Mouse (Mus musculus) c-Kit-positive CD71-positive TER-119-negative erythroid progenitor cells, embryonic 14.5 days (primary cell): Measurements from ENCODE around the gene Arhgef10l.

Experiments used
- DNase-seq: peaks from one replicate; pipeline ENCODE4 v3.0.0-alpha.2; 2013; ENCODE audit warnings: low read depth

The Arhgef10l gene

DNA sequence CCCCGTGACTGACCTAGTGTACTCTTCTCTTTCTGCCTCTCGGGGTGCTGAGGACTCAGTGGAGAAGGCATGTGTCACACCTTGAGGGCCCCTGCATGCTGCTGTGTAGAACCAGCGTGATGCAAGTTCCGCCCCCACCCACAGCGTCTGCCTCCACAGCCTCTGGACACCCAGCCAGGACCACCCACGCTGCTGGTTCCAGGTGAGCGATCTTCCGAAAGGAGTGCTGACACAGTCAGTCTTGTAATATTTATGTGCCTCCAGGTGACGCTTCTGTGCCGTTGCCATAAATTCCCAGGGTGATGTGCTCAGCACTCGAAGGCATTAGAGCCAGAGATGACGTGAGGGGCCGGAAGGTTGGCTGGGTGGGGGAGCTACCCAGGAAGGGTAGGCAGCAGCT, 140.9 kb downstream of the Arhgef10l start:
- no peak for DNase-seq

DNA sequence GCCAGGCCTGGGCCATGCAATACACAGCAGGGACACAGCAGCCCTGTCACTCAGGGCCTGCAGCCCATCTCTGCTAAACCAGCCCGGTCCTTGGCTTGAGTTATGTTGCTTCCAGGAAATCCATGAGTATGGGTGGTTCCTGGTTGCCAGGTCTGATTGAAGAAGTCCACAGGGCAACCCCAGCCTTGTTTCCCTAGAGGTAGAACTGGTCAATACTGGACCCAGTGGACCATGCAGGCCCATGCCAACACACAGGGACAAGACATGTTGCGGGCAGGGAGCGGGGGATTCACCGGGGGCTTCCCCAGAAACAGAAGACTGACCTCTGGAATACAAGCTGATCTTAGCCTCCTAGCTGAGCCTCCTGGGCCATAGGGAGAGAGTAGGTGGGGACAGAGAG, 142.9 kb downstream of the Arhgef10l start:
- no peak for DNase-seq

DNA sequence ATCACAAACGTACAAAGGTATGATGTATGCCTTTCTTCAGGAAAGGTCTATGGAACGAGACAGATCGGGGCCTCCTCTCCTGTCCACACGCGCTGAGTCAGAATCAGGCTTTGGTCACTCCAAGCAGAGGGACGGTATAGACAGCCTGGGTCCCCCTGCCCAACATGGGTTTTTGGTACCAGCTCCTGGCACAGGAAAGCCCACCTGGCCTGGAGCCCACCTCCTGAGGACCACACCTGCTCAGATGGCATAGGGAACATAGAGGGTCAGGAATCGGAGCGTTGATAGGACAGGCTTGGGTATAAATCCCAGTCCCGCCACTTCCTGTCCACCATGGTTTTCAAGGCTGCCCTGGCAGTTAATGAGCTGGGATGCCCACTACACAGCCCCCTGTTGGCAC, 145.1 kb downstream of the Arhgef10l start:
- no peak for DNase-seq

DNA sequence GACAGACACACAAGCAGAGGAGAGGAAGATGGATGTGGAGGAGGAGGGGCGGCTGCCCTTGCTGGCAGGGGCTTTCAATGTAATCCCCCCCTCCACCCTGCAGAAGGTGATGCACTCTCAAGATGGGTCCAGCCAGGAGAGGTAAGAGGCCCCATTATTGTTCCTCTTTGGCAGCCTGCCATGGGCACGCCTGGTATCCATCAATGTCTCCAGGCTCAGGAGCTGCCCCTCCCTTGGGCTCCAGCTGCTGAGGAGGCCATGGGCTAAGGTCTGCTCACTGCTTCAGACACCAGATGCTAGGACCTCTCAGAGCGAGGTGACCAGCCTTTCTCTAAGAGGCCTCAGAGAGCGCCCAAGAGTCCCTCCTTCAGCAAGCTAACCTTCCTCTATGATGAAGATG, 152.0 kb downstream of the Arhgef10l start:
- no peak for DNase-seq

DNA sequence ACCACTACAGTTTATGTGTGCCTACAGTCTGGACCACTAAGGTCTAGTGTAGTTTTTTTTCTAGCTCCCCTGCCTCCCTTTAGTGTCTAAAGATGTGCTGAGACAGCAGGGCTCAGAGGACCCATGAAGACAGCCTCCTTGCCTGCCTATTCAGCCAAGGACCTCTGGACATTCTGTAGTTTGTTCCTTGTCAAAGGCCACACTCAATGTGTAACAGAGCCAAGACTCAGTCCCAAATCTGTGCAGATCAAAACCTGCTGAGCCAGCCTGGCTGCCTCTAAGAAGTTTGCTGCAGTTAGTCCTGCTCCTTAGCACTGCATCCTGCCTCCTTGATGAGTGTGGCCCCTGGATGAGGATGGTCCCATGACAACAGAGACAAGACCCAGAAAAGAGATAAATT, 156.0 kb downstream of the Arhgef10l start:
- no peak for DNase-seq

DNA sequence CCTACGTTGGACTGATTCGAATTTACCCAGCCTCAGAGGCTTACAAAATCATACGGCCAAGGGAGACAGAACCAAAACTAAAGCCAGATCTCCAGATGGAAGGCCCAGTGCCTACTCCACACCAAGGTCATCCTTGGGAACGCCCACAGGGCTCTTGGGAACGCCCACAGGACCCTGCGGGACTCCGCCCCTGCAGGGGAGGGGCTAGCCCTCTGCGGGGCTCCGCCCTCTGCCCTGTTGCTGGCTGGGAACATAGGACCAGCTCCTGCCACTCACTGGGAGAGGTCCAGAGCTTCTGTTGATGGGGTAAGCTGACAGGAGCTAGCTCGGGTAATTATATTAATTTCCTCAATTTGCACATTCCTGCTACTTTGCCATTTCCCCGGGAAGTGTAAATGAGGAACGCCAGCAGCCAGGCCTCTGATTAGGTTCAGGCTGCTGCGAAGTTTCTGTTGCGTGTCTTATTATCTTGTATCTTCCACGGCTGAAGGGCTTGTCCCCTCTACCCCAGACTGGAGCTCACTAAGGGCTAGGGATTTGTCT, 158.6 kb downstream of the Arhgef10l start:
- DNase-seq = no peak

DNA sequence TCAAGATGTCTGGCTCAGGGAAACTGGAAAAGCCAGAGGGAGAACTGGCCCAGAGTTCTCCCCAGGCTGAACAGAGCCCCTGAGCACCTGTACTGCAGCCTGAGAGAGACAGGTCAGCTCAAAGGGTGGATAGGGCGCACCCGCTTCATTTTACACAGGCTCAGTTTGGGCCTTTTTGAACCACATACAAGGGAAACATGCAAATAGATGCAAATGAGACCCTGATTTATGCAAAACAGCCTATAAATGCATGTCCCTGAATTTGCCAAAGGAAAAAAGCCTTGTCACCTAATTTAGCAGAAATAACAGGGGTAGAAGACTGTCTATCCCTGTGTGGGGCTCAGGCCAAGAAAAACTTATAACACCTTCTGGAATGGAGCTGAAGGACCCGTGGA, 160.2 kb downstream of the Arhgef10l start:
- no peak for DNase-seq

DNA sequence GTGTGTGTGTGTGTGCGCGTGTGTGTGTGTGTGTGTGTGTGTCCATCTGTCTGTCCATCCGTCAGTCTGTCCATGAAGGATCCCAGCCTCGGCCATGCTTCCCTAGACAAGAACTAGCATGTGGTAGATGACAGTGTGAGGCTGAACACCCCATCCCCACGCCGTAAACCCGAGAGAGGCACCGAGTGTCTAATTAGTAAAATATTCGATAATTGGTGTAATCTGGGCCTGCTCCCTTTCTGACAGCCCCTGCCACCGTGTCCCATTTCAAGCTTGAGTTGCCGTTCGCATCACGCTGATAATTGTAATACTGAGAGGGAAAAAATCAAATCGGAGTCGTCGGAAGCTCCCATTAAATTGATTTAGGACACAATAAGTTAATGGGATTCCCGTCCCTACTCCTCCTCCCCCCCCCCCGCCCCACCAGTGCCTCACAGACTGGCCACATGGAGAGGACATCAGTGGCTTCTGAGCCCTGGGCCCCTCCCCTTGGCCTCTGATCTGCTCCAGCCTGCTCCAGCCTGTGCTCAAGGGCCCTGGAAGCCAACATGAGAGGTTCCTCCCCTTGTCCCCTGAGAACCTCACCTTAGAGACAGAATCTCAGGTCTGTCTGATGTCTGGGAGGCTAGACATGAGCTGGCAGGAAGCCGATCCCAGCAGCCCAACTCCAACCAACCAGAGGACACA, 160.7 kb downstream of the Arhgef10l start:
- DNase-seq = no peak

DNA sequence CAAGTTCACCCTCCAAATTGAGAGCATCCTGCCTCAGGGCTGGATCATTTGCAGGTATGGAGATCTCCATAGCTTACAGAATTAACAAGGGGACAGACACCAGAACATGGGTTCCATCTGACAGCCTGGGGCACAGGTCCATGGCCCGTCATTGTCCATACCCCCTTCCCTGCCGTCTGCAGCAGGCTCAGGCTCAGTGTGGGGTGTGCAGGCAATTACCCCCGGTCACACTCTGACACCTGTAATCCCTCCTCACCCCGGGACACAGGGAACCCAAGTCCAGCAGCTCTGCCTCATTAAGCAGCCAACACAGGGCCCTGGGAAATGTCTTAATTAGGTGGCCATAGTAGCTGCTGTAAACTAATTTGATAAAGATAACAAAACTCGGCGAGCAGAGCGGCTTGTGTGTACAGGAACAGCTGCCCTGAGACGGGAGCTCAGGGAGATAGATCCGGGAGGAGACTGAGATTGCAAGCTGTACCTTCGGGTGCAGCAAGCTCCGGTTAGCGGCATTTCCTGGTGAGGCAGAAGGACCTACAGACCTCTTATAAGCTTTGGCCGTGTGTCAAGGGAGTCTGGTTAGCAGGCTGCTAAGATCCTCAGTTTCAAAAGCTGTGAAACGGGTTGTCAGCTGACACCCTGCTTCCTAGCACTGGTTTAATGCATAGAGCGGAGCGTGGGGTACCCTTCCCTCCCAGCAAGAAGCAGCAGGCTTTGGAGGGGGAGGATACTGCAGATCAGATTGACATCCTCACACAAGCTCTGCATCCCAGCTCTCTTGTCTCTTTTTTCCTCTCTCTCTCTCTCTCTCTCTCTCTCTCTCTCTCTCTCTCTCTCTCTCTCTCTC, 161.5 kb downstream of the Arhgef10l start:
- no peak for DNase-seq

DNA sequence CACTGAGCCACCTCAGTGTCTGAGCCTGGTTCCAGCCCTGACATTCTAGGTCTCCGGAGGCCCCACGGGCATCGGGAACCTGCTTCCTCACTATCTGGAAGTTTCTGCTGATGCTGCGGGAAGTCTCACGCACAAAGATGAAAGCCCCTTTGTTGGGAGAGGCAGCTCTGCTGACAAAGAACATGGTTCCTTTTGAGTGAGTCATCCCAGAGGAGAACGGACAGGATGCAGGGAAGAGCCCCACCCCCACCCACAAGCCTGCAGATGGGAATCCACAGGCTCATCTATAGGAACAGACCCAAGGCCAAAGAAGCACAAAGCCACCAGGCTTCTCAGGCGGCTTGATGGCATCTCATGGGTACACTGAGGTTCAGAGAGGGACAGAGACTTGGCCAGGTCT, 165.0 kb downstream of the Arhgef10l start:
- no peak for DNase-seq

DNA sequence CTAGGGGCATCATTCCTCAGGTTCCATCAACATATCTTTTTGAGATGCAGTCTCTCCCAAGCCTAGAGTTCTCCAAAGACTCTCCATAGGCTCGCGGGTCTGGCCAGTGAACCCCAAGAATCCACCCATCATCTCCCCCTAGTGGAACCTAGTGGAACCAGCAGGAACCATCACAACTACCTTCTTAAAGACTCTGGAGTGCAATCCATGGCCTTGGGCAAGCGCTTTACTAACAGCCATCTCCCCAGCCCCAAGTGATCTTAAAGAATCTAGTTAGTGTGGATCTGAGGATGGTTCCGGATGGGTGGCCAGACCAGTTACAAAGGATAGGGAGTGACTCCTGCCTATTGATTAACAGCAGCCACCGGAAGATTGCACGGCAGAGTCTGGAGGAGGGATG, 166.2 kb downstream of the Arhgef10l start:
- no peak for DNase-seq

DNA sequence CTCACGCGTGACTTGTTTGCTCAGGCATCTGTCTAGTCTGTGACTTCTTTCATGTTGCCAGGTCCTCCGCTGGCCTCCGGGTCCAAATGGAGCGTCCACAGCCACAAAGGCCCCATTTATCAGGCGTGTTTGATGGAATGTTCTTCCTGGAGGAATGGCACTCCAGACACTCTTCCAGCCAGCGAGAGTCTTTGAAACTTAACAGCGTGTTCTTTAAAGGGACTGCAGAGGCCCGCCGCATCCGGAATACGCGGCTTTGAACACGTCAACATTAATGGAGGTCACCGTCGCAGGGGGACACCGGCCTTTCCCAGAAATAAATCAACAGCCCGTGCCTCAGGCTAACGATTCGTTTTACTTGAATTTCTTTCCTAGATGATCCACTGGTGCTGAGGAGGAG, 168.6 kb downstream of the Arhgef10l start:
- DNase-seq = no peak

DNA sequence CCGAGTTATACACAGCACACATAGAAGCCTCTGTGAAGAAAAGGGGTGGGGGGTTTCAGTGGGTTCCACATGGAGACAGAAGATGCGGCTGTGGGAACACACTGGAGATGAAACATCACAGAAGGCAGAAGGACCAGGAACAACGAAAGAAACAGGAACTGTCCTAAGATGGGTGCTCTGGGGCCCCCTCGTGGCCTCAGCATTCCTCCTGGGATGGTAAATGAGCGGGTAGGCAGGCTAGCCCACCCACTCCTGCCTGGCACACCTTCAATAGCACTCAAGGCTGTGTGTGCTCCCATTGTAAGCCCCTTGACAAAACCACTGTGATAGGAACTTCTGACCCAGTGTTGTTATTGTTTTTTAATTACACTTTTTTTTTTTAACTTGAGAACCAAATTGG, 174.3 kb downstream of the Arhgef10l start:
- no peak for DNase-seq

DNA sequence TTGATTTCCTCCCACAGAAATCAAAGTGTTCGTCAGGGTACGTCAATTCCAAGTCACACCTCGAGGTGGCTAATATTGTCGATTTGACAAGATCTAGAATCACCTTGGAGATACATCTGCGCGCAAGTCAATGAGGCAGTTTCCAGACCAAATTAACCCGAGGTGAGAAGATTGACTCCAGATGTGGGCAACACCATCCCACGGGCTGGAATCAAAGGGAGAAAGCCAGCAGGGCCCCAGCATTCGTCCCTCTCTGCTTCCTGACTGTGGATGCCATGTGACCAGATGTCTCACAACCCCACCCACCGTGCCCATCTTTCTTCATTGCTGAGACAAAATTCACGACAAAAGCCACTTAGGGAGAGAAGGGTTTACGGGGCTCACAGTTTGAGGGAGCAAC, 180.4 kb downstream of the Arhgef10l start:
- no peak for DNase-seq

DNA sequence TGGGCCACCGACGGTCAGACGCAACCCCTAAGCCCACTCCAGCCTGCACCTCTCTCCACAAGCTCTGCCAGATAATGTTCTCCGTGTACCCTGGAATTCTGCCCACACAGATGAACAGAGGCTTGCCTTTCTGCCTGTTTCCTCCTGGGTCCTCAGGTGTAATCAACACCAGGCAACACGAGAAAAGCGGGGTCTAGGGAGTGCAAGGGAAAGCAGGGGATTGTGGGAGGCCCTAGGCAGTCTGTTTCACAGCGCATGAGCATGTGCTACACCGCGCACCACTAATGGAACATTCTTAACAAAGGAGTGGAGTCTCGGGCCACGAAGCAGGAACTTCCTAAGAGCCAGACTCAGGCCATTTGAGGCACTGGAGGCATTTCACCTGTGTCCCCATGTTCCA, 182.7 kb downstream of the Arhgef10l start:
- DNase-seq = no peak

DNA sequence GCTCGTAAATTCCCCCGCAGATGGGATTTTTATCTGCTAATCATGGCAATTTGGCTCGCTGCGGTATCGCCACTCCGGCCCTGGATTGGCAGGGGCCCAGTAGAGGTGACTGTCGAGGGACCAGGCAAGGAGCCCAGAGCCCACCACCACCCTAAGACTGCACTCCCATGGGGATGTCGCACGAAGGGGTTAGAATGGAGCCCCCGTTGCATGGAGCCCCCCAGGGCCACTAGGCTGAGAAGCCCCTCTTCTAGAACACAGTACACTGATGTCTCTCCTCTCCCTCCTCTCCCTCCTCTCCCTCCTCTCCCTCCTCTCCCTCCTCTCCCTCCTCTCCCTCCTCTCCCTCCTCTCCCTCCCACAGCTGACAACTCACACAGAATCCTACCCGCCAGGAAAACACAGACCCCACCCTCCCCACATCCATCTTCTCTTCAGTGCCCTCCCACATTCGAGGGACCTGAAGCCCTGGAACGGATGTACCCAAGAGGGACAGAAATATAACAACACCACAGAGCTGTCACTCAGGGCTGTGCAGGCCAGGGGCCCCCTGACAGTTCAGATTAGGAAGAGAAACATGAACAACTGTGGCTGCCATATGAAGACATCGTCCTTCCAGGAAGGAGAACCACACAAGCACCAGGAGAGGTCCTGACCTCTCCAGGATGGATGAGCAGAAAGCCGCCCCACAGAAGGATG, 185.3 kb downstream of the Arhgef10l start:
- DNase-seq = no peak

DNA sequence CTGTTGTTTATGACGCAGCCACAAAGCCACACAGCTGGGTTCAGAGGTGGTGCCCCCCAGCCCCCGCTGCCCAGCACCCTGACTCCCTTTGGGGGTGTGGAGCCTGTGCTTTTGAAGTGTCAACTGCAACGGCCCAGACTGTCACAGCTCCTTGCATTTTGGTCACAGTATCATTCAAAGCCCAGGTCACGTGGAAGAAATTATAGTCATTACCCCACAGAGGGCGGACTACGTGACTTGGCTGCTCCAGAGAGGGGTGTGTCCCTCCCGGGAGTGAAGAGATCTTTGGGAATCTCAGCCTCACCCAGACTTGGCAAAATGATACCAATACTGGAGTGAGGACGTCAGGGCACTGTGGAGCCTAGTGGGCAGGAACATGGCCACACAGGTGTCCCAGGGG, 190.6 kb downstream of the Arhgef10l start:
- DNase-seq = no peak

DNA sequence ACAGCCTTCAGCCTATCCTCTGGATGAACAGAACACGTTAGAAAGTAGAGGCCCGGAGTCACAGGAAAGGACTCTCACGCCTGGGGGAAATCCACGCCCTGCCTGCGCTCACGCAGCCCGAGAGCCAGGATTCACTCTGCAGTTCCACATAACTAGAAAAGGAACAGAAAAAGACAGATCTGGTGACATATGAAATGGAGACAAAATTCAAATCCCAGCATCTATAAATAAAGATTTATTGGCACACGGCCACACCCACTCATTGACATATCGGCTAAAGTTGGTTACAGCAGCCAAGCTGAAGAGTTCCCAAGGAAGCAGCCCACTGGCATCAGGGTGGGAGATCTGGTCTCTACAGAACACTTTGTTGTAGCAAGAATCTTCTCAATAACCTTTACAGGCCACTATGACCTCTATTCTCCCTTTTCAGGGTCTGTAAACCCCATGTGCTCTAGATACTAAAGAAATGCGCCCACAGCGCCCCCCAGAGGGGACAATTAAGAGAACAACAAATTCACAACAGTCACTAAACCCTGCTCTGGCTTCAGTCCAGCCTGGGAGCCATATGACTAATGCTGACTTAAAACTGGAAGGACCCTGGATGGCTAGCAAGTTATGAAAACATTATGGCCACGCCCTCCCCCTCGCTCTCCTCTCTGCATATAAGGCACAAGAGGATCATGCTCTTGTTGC, 195.9 kb downstream of the Arhgef10l start:
- DNase-seq = no peak

DNA sequence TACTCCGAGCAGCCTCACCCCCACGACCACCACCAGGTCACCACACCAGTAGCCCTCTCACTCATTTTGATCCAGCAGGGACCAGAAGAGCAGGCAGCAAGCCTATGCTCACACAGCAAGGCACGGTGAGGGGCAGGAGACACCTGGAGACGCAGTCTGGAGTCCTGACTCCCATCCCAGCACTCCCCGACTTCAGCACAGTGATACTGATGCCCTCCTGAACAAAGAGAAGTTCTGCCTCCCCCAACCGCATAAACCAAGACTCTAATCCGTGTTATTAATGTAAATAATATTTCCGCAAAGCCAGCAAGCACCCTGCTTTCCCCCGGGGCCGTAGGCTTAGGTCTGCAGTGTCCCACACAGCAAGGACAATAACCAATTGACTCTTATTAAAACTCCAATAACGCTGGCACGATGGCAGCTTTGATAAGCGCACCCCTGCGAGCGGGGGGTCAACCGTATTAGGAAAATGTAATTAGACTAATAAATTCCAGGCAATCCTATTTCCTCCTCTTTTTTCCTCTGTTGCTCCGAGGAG, 198.5 kb downstream of the Arhgef10l start:
- no peak for DNase-seq
